Mouse (Mus musculus) heart, embryonic 12.5 days (tissue): ENCODE data around the gene Rsph1. TPM values are rescaled to one million over a fixed set of nuclear protein-coding genes. Genes with fewer than 3 reads are reported as not detected.

Source experiments
- ATAC-seq: fragments of 200-750 bp; cut with Nextera tagmentation; 2 replicates; pipeline ENCODE4 v1.8.0; 2017; ENCODE audit warnings: moderate TSS enrichment, moderate library complexity; ENCODE audit not compliant: insufficient number of reproducible peaks, low FRiP score
- H3K27ac ChIP-seq: fragments of 300-500 bp; sonication (generic); 2 replicates; pipeline ENCODE4 v1.5.1; 2016; ENCODE audit warnings: mild to moderate bottlenecking, moderate library complexity; ENCODE audit not compliant: poor library complexity, severe bottlenecking
- H3K27me3 ChIP-seq: fragments of 300-500 bp; sonication (generic); replicated peaks from 2 replicates; pipeline ENCODE4 v1.6.1; 2016; ENCODE audit warnings: mild to moderate bottlenecking, moderate library complexity
- H3K36me3 ChIP-seq: fragments of 300-500 bp; sonication (generic); 2 replicates; pipeline ENCODE4 v1.6.1; 2016; ENCODE audit warnings: mild to moderate bottlenecking, moderate library complexity
- H3K4me1 ChIP-seq: fragments of 300-500 bp; sonication (generic); replicated peaks from 2 replicates; pipeline ENCODE4 v1.6.1; 2016; ENCODE audit warnings: mild to moderate bottlenecking
- H3K4me2 ChIP-seq: fragments of 300-500 bp; sonication (generic); 2 replicates; pipeline ENCODE4 v1.6.1; 2016; ENCODE audit warnings: mild to moderate bottlenecking, moderate library complexity
- H3K4me3 ChIP-seq: fragments of 300-500 bp; sonication (generic); 2 replicates; pipeline ENCODE4 v1.5.1; 2016; ENCODE audit warnings: mild to moderate bottlenecking
- H3K9ac ChIP-seq: fragments of 300-500 bp; sonication (generic); 2 replicates; pipeline ENCODE4 v1.6.1; 2016; ENCODE audit warnings: mild to moderate bottlenecking, moderate library complexity
- H3K9me3 ChIP-seq: fragments of 300-500 bp; sonication (generic); replicated peaks from 2 replicates; pipeline ENCODE4 v1.6.1; 2016; ENCODE audit warnings: mild to moderate bottlenecking, moderate library complexity
- WGBS: fragments of 180-500 bp; shearing (Covaris S2); methylation state at CpG from one replicate; pipeline ENCODE4 v1.1.7; 2016; 5-methylcytosine and 5-hydroxymethylcytosine counted together
- polyA plus RNA-seq: library from polyadenylated mRNA; unstranded; fragments of >200 nt; fragmentation: Nextera tagmentation; extraction: Ambion mirVana; gene quantifications from 2 replicates; pipeline ENCODE4 v1.2.1, GENCODE M21; 2016

The Rsph1 gene
- polyA plus RNA-seq, 1 experiment from 2014 or later, result 1.6 TPM

- H3K36me3 ChIP-seq, result no peaks in the 10 kb centered on the region
- no peak for ATAC-seq
- WGBS, result 82% methylated on average over 3 of the region's 3 CpGs
- H3K9me3 ChIP-seq, result no peaks in the 10 kb centered on the region
- H3K27ac ChIP-seq, result no peak overlapping the region
- H3K4me3 ChIP-seq, result no peak overlapping the region
- 0 out of 2 replicates have a peak, but pooled peaks cover 6% of the 10 kb centered on the region for H3K27me3 ChIP-seq
- no peak overlapping the region for H3K9ac ChIP-seq
- H3K4me1 ChIP-seq, result peaks cover 17% of the 10 kb centered on the region
- H3K4me2 ChIP-seq, result no peak overlapping the region
Observed at GRCm38 (mm10) chr17:31316998-31317397, 39.8 kb upstream of the Rsph1 start.

GRCm38 (mm10) chr17:31315993-31316392, 38.8 kb upstream of the Rsph1 start:
- WGBS, result 54% methylated on average over 6 of the region's 6 CpGs
- Histone ChIP-seq H3K4me3 (no peak overlapping the region), H3K27me3 (0 out of 2 replicates have a peak, but pooled peaks cover 6% of the 10 kb centered on the region), H3K4me1 (peaks cover 17% of the 10 kb centered on the region), H3K4me2 (no peak overlapping the region), H3K36me3 (no peaks in the 10 kb centered on the region), H3K9ac (no peak overlapping the region), H3K27ac (no peak overlapping the region), H3K9me3 (no peaks in the 10 kb centered on the region)
- ATAC-seq, result no peak

GRCm38 (mm10) chr17:31315046-31315792, 38.0 kb upstream of the Rsph1 start:
- 0 out of 2 replicates have a peak overlapping the region, but pooled peaks have one; percentile 8 for H3K9ac ChIP-seq
- WGBS, result 30% methylated on average over 13 of the region's 13 CpGs
- no peaks in the 10 kb centered on the region for H3K9me3 ChIP-seq
- no peak overlapping the region for H3K4me3 ChIP-seq
- ATAC-seq, result no peak
- 0 out of 2 replicates have a peak, but pooled peaks cover 6% of the 10 kb centered on the region for H3K27me3 ChIP-seq
- peaks cover 17% of the 10 kb centered on the region for H3K4me1 ChIP-seq
- H3K4me2 ChIP-seq, result no peak overlapping the region
- no peaks in the 10 kb centered on the region for H3K36me3 ChIP-seq
- peak overlapping the region; percentile 65; the same call in 1 of the 2 replicates for H3K27ac ChIP-seq

DNA sequence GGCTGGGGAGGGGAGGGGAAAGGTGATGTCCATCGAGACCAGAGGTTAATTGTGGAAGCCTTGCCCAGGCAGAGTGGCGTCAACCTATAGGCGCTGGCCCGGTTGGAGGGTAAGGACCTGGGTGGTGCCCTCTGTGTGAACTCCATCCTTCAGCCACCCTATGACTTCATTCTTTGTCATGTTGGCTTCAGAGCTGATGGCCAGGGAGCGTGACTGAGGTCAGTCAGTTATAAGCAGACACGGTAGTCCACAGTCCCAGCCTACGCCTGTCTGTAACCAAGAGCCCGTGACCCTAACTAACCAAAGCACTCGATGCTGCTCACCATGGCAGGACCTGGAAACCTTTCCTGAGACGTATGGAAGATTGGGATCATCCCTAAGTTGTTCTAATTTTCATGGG, 35.5 kb upstream of the Rsph1 start:
- no peak overlapping the region for H3K27ac ChIP-seq
- no peaks in the 10 kb centered on the region for H3K36me3 ChIP-seq
- no peaks in the 10 kb centered on the region for H3K9me3 ChIP-seq
- no peaks in the 10 kb centered on the region for H3K27me3 ChIP-seq
- no peak overlapping the region for H3K4me3 ChIP-seq
- no peak overlapping the region for H3K4me2 ChIP-seq
- ATAC-seq, result no peak
- H3K4me1 ChIP-seq, result peaks cover 28% of the 10 kb centered on the region
- WGBS, result 81% methylated on average over 10 of the region's 10 CpGs
- H3K9ac ChIP-seq, result no peak overlapping the region

- H3K4me2 ChIP-seq, result no peak overlapping the region
- peaks cover 23% of the 10 kb centered on the region for H3K4me1 ChIP-seq
- no peak for ATAC-seq
- H3K27me3 ChIP-seq, result no peaks in the 10 kb centered on the region
- no peak overlapping the region for H3K9ac ChIP-seq
- no peak overlapping the region for H3K4me3 ChIP-seq
- WGBS, result 70% methylated on average over 9 of the region's 9 CpGs
- H3K36me3 ChIP-seq, result no peaks in the 10 kb centered on the region
- no peaks in the 10 kb centered on the region for H3K9me3 ChIP-seq
- no peak overlapping the region for H3K27ac ChIP-seq
Observed at GRCm38 (mm10) chr17:31311047-31311446, 33.9 kb upstream of the Rsph1 start.

- no peak overlapping the region for H3K9ac ChIP-seq
- WGBS, result 53% methylated on average over 6 of the region's 6 CpGs
- no peak overlapping the region for H3K4me2 ChIP-seq
- H3K4me3 ChIP-seq, result no peak overlapping the region
- H3K9me3 ChIP-seq, result no peaks in the 10 kb centered on the region
- H3K36me3 ChIP-seq, result no peaks in the 10 kb centered on the region
- H3K27ac ChIP-seq, result no peak overlapping the region
- ATAC-seq, result peak; percentile 41; the same call in 1 of the 2 replicates
- peaks cover 26% of the 10 kb centered on the region for H3K4me1 ChIP-seq
- no peaks in the 10 kb centered on the region for H3K27me3 ChIP-seq
Observed at GRCm38 (mm10) chr17:31309281-31309793, 32.2 kb upstream of the Rsph1 start.

- ATAC-seq, result no peak
- Histone ChIP-seq H3K4me3 (no peak overlapping the region), H3K27ac (peak overlapping the region; percentile 39), H3K36me3 (no peaks in the 10 kb centered on the region), H3K4me2 (no peak overlapping the region), H3K9me3 (no peaks in the 10 kb centered on the region), H3K27me3 (no peaks in the 10 kb centered on the region), H3K9ac (no peak overlapping the region), H3K4me1 (peaks cover 27% of the 10 kb centered on the region)
- WGBS, result 68% methylated on average over 7 of the region's 7 CpGs
Observed at GRCm38 (mm10) chr17:31308291-31308816, 31.2 kb upstream of the Rsph1 start.

DNA sequence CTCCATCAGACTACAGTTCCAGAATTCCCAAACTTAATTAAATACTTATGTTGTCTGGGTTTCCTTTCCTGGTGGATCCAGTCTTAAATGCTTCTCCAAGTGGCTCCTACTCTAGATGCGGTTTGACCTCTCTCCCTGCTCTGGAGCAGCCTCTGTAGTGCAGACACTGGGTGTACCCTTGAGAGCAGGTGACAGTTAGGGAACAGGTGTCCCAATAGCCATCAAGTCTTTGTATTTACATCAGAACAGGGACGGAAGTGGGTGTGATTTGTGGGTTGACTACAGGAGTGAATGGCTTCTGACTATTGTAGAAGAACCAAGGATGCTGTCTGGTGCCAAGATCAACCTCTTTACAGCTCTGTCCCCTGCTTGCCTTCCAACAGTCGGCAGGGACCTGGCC, 30.6 kb upstream of the Rsph1 start:
- peaks cover 27% of the 10 kb centered on the region for H3K4me1 ChIP-seq
- no peak overlapping the region for H3K9ac ChIP-seq
- H3K27me3 ChIP-seq, result no peaks in the 10 kb centered on the region
- H3K27ac ChIP-seq, result peak overlapping the region; percentile 9; the same call in 1 of the 2 replicates
- 67% methylated on average over 3 of the region's 3 CpGs for WGBS
- no peaks in the 10 kb centered on the region for H3K9me3 ChIP-seq
- no peak overlapping the region for H3K4me2 ChIP-seq
- no peak overlapping the region for H3K4me3 ChIP-seq
- no peaks in the 10 kb centered on the region for H3K36me3 ChIP-seq
- ATAC-seq, result no peak

GRCm38 (mm10) chr17:31305776-31306120, 28.6 kb upstream of the Rsph1 start:
- Histone ChIP-seq H3K4me3 (no peak overlapping the region), H3K36me3 (no peaks in the 10 kb centered on the region), H3K9me3 (no peaks in the 10 kb centered on the region), H3K4me2 (no peak overlapping the region), H3K9ac (no peak overlapping the region), H3K27ac (0 out of 2 replicates have a peak overlapping the region, but pooled peaks have one; percentile 34), H3K27me3 (no peaks in the 10 kb centered on the region), H3K4me1 (peaks cover 27% of the 10 kb centered on the region)
- ATAC-seq, result no peak
- 55% methylated on average over 5 of the region's 5 CpGs for WGBS

DNA sequence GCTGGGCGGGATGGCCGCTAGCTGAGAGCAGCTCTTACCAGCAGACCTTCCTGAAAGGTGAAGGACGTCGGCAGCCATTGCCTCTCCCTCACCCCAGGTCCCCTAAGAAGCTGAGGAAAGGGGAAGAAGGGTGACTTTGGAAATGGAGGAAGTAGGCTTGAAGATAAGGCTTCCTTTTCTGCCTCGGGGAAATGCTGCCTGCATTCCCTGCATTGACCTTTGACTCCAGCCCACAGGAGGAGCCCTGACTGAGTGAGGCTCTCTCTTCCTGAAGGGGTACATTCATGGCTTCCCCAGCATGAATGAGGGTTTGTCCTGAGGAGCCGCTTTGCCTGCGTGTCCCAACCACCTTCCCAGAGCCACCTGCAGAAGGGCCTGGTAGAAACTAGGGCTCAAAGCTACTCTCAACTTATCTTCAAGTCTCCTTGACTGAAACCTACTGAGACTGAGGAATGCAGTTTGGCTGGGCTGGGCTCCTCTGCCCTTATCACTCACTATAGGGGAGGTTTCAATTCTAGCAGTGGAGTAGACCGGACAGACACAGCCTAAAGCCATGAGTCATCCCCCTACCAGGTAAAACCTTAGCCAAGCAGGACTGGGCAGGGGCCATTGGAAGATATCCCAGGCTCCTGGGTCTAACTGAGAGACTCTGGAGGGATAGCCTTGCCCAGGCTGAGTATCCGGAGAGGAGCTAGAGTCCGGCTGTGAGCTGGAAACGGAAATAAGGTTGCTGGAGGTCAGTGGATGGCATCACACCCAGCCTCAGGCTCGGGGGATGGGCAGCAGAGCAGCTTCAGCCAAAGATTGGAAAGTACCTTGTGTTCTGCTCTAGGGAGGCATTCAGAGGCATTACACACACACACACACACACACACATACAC, 28.0 kb upstream of the Rsph1 start:
- 35% methylated on average over 12 of the region's 12 CpGs for WGBS

GRCm38 (mm10) chr17:31303401-31303800, 26.2 kb upstream of the Rsph1 start:
- ATAC-seq, result no peak
- H3K36me3 ChIP-seq, result no peaks in the 10 kb centered on the region
- WGBS, result 89% methylated on average over 4 of the region's 4 CpGs

More for the DNA sequence above, 28.0 kb upstream of the Rsph1 start:
- ATAC-seq, result peak; percentile 47; the same call in 1 of the 2 replicates
- H3K27ac ChIP-seq, result peak overlapping the region; percentile 34
- no peak overlapping the region for H3K4me3 ChIP-seq
- no peaks in the 10 kb centered on the region for H3K36me3 ChIP-seq
- no peaks in the 10 kb centered on the region for H3K27me3 ChIP-seq
- H3K9me3 ChIP-seq, result no peaks in the 10 kb centered on the region
- H3K9ac ChIP-seq, result no peak overlapping the region
- 0 out of 2 replicates have a peak overlapping the region, but pooled peaks have one; percentile 1 for H3K4me2 ChIP-seq
- H3K4me1 ChIP-seq, result peaks cover 27% of the 10 kb centered on the region

More at GRCm38 (mm10) chr17:31303401-31303800, 26.2 kb upstream of the Rsph1 start:
- H3K9ac ChIP-seq, result no peak overlapping the region
- H3K9me3 ChIP-seq, result no peaks in the 10 kb centered on the region
- H3K4me3 ChIP-seq, result no peak overlapping the region
- H3K4me2 ChIP-seq, result no peak overlapping the region
- peaks cover 31% of the 10 kb centered on the region for H3K4me1 ChIP-seq
- H3K27ac ChIP-seq, result no peak overlapping the region
- no peaks in the 10 kb centered on the region for H3K27me3 ChIP-seq
